Mouse (Mus musculus) inflammation-experienced regulatory T-cells, adult 6 months (primary cell): ENCODE results near the gene Gas6. TPM values are rescaled to one million over a fixed set of nuclear protein-coding genes. Genes with fewer than 3 reads are reported as not detected.

ENCODE experiments used
- ATAC-seq: one replicate; pipeline ENCODE4 v1.8.0; 2017
- polyA plus RNA-seq, 3 experiments: library from polyadenylated mRNA; unstranded; fragments of 100-300 nt; shearing (Covaris generic); gene quantifications; one replicate each; pipeline ENCODE4 v1.2.1; 2017

Gene Gas6
- polyA plus RNA-seq, 3 experiments from 2014 or later, result not detected

DNA sequence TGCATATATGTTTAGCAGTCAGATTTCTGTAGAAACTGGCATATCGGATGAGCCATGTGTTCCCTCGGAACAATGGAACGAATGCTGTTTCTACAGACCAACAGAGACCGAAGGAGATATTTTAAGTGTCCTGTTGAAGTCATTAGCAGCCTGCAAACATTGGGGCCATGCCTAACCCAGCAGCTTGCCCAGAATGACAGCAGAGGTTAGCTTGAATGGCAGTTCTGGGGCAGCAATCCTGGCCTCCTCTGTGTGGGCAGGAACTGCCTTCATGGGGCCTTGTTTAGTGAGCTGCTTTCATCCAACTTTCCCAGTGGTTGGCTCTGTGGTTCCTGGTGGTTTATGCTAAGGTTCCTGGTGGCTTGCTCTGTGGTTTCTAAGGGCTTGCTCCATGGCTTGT is 34.9 kb downstream of the Gas6 start:
- ATAC-seq, result no peak

- ATAC-seq, result no peak
Measured at GRCm38 (mm10) chr8:13455295-13455694, 39.0 kb downstream of the Gas6 start.

- ATAC-seq, result no peak
Measured at GRCm38 (mm10) chr8:13454341-13455113, 39.8 kb downstream of the Gas6 start.

GRCm38 (mm10) chr8:13451747-13452277 is 42.5 kb downstream of the Gas6 start:
- no peak for ATAC-seq

GRCm38 (mm10) chr8:13448145-13448544 is 46.1 kb downstream of the Gas6 start:
- ATAC-seq, result no peak

GRCm38 (mm10) chr8:13446456-13446855 is 47.8 kb downstream of the Gas6 start:
- ATAC-seq, result no peak

DNA sequence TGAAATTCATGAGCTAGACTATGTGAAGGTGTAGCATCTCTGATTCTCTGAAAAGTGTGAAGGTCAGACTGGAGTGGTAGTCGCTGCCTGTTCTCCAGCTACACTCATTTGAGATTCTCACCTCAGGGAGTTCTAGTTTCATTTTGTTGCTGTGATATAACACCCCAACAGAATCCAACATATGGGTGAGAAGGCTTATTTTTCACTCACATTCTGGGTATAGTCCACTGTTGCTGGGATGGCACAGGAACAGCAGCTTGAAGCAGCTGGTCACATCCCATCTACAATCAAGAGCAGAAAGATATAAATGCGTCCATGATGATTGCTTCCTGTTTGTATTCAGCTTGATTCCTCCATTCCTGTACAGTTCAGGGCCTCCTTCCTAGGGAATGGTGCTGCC is 52.1 kb downstream of the Gas6 start:
- ATAC-seq, result no peak

DNA sequence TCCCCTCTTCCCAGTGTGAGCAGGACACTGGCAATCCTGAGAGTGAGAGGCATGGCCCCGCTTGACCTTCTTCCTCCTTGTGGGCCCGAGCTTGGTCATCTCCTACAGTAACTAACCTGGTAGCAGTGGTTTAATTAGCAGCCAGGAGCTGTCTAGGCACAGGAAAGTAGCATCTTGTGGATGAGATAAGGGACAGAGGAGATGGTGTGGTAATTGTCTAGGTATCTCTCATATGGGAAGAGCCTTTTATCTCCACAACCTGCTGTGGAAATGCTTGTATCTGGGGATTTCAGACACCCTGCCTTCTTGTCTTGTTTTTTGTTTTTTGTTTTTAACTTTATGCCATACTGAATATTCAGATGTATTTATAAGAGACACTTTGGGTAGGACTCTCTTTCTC is 56.8 kb downstream of the Gas6 start:
- ATAC-seq, result no peak

DNA sequence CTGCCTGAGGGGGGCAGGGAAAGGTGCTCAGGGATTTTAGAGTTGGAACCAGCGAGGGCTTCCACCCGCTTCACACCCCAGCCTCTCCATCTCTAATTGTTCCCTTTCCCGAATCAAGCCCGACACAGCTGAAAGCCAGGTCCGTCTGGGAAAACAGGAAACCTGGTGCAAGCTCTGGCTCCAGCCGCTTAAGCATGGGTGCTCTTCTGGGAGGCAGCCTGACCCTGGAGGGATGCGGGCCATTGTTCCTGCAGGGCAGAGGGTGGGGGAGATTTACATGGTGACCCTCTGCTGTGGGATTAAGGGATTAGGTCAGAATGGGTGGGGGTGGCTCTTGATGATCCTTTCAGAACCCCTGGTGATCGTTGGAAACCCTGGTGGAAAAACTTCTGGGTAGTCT is 58.2 kb downstream of the Gas6 start:
- ATAC-seq, result no peak

- ATAC-seq, result no peak
Measured at GRCm38 (mm10) chr8:13434889-13435288, 59.4 kb downstream of the Gas6 start, which contains the start of gene Tmem255b. Tmem255b (plus strand) TSS chr8:13435189.

- ATAC-seq, result no peak
Measured at GRCm38 (mm10) chr8:13433130-13433529, 61.2 kb downstream of the Gas6 start.

- ATAC-seq, result no peak
Measured at GRCm38 (mm10) chr8:13430866-13431265, 63.4 kb downstream of the Gas6 start.

DNA sequence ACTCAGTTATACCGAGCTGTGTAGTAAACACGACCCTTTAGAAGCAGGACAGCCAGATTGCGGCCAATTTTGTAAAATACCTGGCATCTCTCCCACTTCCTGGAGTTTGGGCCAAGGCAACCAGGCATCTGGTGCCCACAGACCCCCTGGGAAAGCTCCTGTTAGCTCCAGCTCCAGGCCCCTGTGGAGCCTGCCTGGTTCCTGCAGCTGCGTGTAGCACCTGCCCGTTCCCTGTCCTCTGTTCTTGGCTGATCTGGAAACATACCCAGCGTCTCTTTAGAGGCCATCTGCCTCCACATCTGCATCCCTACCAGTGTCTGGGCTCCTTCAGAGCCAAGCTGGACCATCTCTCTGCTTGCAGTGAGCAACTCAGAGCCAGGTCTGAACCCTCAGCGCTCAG is 63.9 kb downstream of the Gas6 start:
- ATAC-seq, result no peak

GRCm38 (mm10) chr8:13428156-13428555 is 66.1 kb downstream of the Gas6 start:
- no peak for ATAC-seq

- no peak for ATAC-seq
Measured at GRCm38 (mm10) chr8:13427351-13427750, 66.9 kb downstream of the Gas6 start.

- ATAC-seq, result no peak
Measured at GRCm38 (mm10) chr8:13420970-13421369, 73.3 kb downstream of the Gas6 start.

DNA sequence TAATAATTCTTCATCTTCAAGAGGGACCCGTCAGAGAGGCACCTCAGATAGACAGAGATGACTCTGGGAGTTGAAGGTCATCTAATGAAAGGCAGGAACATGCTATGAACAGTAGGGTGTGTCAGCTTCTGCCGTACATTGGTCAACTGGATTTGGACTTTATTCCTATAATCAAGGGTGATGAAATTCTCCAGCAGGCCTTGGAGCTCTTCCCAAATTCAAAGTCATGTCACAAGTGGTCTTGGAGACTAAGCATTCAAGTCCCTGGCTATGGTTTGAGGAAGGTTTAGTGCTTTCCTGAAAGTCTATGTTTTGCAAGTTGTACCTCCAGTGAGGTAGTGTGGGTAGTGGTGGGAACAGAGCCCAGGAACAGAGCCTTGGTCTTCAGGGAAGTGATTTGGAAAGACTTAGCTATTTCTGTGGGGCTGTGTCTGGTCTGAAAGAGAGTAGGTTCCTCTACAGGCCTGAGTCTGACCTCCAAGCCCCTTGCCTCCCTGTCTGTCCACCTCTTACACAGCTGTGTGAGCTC is 75.1 kb downstream of the Gas6 start:
- ATAC-seq, result no peak

DNA sequence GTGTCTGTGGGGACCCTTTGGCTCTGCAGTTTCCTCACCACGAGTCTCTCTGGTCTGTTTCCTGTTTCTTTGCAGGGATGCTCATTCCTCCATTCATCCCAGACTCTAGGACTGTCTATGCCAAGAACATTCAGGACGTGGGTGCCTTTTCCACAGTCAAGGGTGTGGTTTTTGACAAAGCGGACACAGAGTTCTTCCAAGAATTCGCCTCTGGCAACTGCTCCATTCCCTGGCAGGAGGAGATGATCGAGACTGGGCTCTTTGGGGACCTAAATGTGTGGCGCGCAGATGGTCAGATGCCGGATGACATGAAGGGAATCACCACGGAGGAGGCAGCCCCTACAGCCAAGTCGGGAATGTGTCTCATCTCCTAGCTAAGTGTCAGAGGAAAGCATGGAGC is 78.4 kb downstream of the Gas6 start:
- ATAC-seq, result no peak

Other genes with a start within 250 kb of the Gas6 start
- gene Adprhl1, start 240.3 kb downstream of the Gas6 start, polyA plus RNA-seq, result not detected
- 10 to 100 TPM; 16.0 to 25.2 (median 22.4) TPM for gene Dcun1d2, start 206.4 kb downstream of the Gas6 start, polyA plus RNA-seq
- gene Tmco3, start 206.3 kb downstream of the Gas6 start, polyA plus RNA-seq, result 10 to 100 TPM; 24.1 to 28.8 (median 26.7) TPM
- 10 to 100 TPM; 33.2 to 64.7 (median 37.8) TPM for gene Tfdp1, start 155.7 kb downstream of the Gas6 start, polyA plus RNA-seq
- gene Atp4b, start 97.7 kb downstream of the Gas6 start, polyA plus RNA-seq, result not detected
- gene Grk1, start 89.4 kb downstream of the Gas6 start, polyA plus RNA-seq, result not detected
- not detected for gene Tmem255b, start 59.3 kb downstream of the Gas6 start, polyA plus RNA-seq
- gene 1700029H14Rik, start 68.0 kb upstream of the Gas6 start, polyA plus RNA-seq, result not detected
- gene Rasa3, start 183.1 kb upstream of the Gas6 start, polyA plus RNA-seq, result 100 to 1,000 TPM in 1 of 3 experiments, 10 to 100 TPM in 2; 96.4 to 121 (median 96.5) TPM
- not detected for gene Cfap97d2, start 211.4 kb upstream of the Gas6 start, polyA plus RNA-seq